Mouse (Mus musculus): ENCODE measurements around the gene Spdya.

GRCm38 (mm10) chr17:71551350-71551749 is 511 bp upstream of the Spdya start:
- TF ChIP-seq CTCF (IDR thresholded peaks at IDR 0.05; ENCODE audit: low read depth): no peak
- no peak for TF ChIP-seq EP300 (optimal IDR thresholded peaks at IDR 0.05)

Measured in stomach, postnatal 0 days (tissue).